Mouse (Mus musculus) kidney, adult 2 months (tissue): ENCODE measurements around the gene Jazf1. TPM values are rescaled to one million over a fixed set of nuclear protein-coding genes. Genes with fewer than 3 reads are reported as not detected.

Source experiments
- DNase-seq: peaks from one replicate; pipeline ENCODE4 v3.0.0; 2021
- H3K27ac ChIP-seq: fragments of 200-500 bp; 2 replicates; pipeline ENCODE4 v1.5.1; 2012; ENCODE audit warnings: low read depth, low read length, control low read depth, inconsistent platforms; ENCODE audit not compliant: insufficient read depth
- H3K27me3 ChIP-seq: fragments of 200-500 bp; replicated peaks from 2 replicates; pipeline ENCODE4 v1.6.1; 2012; ENCODE audit warnings: mild to moderate bottlenecking, moderate library complexity, low read length, inconsistent platforms; ENCODE audit not compliant: control insufficient read depth, insufficient read depth
- H3K36me3 ChIP-seq: fragments of 200-500 bp; 2 replicates; pipeline ENCODE4 v1.6.1; 2012; ENCODE audit warnings: mild to moderate bottlenecking, moderate library complexity, low read length, inconsistent platforms; ENCODE audit not compliant: control insufficient read depth, insufficient read depth
- H3K4me1 ChIP-seq: fragments of 200-500 bp; 2 replicates; pipeline ENCODE4 v1.6.1; 2011; ENCODE audit warnings: low read length; ENCODE audit not compliant: control insufficient read depth, insufficient read depth
- H3K4me3 ChIP-seq: fragments of 200-500 bp; 2 replicates; pipeline ENCODE4 v1.5.1; 2011; ENCODE audit warnings: mild to moderate bottlenecking, low read depth, low read length, control low read depth; ENCODE audit not compliant: insufficient read depth
- CTCF ChIP-seq: fragments of 200-500 bp; conservative IDR thresholded peaks from 2 replicates; pipeline ENCODE4 v1.5.1; 2011; ENCODE audit warnings: low read depth, mild to moderate bottlenecking, control low read depth, low read length, moderate library complexity, mixed read lengths; ENCODE audit not compliant: insufficient read depth, insufficient read length
- POLR2A ChIP-seq: fragments of 200-500 bp; IDR thresholded peaks from one replicate; pipeline ENCODE4 v1.6.1; 2011; ENCODE audit warnings: low read depth, low read length, control low read depth
- WGBS: fragments of 180-500 bp; shearing (Covaris S2); methylation state at CpG from one replicate; pipeline ENCODE4 v1.1.7; 2018; 5-methylcytosine and 5-hydroxymethylcytosine counted together
- polyA plus RNA-seq: library from polyadenylated mRNA; depleted of rRNA; stranded (reverse); fragments of >200 nt; gene quantifications from 2 replicates; pipeline ENCODE4 v1.2.3, GENCODE M21; 2012; rRNA removed

Jazf1 gene
- polyA plus RNA-seq = 0.68 and 0.84 TPM in 2 replicates

GRCm38 (mm10) chr6:53067989-53068874 is at the start of gene Jazf1:
Gene Jazf1 (minus strand): TSS chr6:53068631.
- Histone ChIP-seq H3K27me3 (peaks cover 3% of the 10 kb centered on the region), H3K27ac (no peak within 1 kb of the TSS), H3K4me3 (peak within 1 kb of the TSS; percentile 62), H3K36me3 (no peaks in the 10 kb centered on the region), H3K4me1 (no peaks in the 10 kb centered on the region)
- 12% methylated on average over 100 of the region's 133 CpGs for WGBS
- TF ChIP-seq POLR2A (no peak), CTCF (no peak)
- DNase-seq = peak; percentile 58

- no peak for DNase-seq
- no peak overlapping the region for H3K4me3 ChIP-seq
- WGBS = 57% methylated on average over 1 of the region's 1 CpGs
- H3K36me3 ChIP-seq = no peaks in the 10 kb centered on the region
- no peaks in the 10 kb centered on the region for H3K4me1 ChIP-seq
- no peaks in the 10 kb centered on the region for H3K27me3 ChIP-seq
- no peak overlapping the region for H3K27ac ChIP-seq
- no peak for TF ChIP-seq POLR2A
- TF ChIP-seq CTCF = no peak
Measured at GRCm38 (mm10) chr6:53117855-53118254, 49.4 kb upstream of the Jazf1 start.

GRCm38 (mm10) chr6:53086879-53087278 is 18.4 kb upstream of the Jazf1 start:
- no peaks in the 10 kb centered on the region for H3K4me1 ChIP-seq
- WGBS = 64% methylated on average over 4 of the region's 4 CpGs
- no peak overlapping the region for H3K27ac ChIP-seq
- DNase-seq = no peak
- TF ChIP-seq CTCF (no peak), POLR2A (no peak)
- H3K36me3 ChIP-seq = no peaks in the 10 kb centered on the region
- H3K4me3 ChIP-seq = no peak overlapping the region
- no peaks in the 10 kb centered on the region; the same call in 1 of the 2 replicates for H3K27me3 ChIP-seq

GRCm38 (mm10) chr6:53081241-53081640 is 12.8 kb upstream of the Jazf1 start:
- no peaks in the 10 kb centered on the region for H3K27me3 ChIP-seq
- H3K36me3 ChIP-seq = no peaks in the 10 kb centered on the region
- DNase-seq = no peak
- H3K4me3 ChIP-seq = no peak overlapping the region
- TF ChIP-seq CTCF (no peak), POLR2A (no peak)
- H3K27ac ChIP-seq = no peak overlapping the region
- 77% methylated on average over 4 of the region's 4 CpGs for WGBS
- no peaks in the 10 kb centered on the region for H3K4me1 ChIP-seq

GRCm38 (mm10) chr6:53078671-53079070 is 10.2 kb upstream of the Jazf1 start:
- no peaks in the 10 kb centered on the region for H3K27me3 ChIP-seq
- WGBS = 55% methylated on average over 2 of the region's 2 CpGs
- no peak for TF ChIP-seq POLR2A
- no peak for TF ChIP-seq CTCF
- no peaks in the 10 kb centered on the region for H3K4me1 ChIP-seq
- H3K36me3 ChIP-seq = no peaks in the 10 kb centered on the region
- H3K27ac ChIP-seq = no peak overlapping the region
- H3K4me3 ChIP-seq = no peak overlapping the region
- DNase-seq = no peak

- 89% methylated on average over 6 of the region's 6 CpGs for WGBS
- no peak for TF ChIP-seq POLR2A
- TF ChIP-seq CTCF = no peak
- H3K4me1 ChIP-seq = no peaks in the 10 kb centered on the region
- H3K27ac ChIP-seq = no peak overlapping the region
- H3K27me3 ChIP-seq = peaks cover 3% of the 10 kb centered on the region
- no peak for DNase-seq
- no peak overlapping the region for H3K4me3 ChIP-seq
- no peaks in the 10 kb centered on the region for H3K36me3 ChIP-seq
Measured at GRCm38 (mm10) chr6:53071732-53072131, 3.3 kb upstream of the Jazf1 start.

- no peak for TF ChIP-seq CTCF
- TF ChIP-seq POLR2A = no peak
- DNase-seq = no peak
- Histone ChIP-seq H3K4me1 (no peaks in the 10 kb centered on the region), H3K27ac (no peak overlapping the region), H3K4me3 (no peak overlapping the region), H3K36me3 (no peaks in the 10 kb centered on the region), H3K27me3 (peaks cover 3% of the 10 kb centered on the region)
- WGBS = 44% methylated on average over 5 of the region's 5 CpGs
Measured at GRCm38 (mm10) chr6:53069976-53070575, 1.6 kb upstream of the Jazf1 start.

GRCm38 (mm10) chr6:53068875-53069178 is 396 bp upstream of the Jazf1 start:
- H3K27ac ChIP-seq = no peak overlapping the region
- no peaks in the 10 kb centered on the region for H3K36me3 ChIP-seq
- no peak for DNase-seq

More at GRCm38 (mm10) chr6:53068875-53069178, 396 bp upstream of the Jazf1 start:
- H3K27me3 ChIP-seq = peaks cover 3% of the 10 kb centered on the region
- H3K4me3 ChIP-seq = peak overlapping the region; percentile 62
- 17% methylated on average over 6 of the region's 6 CpGs for WGBS
- no peaks in the 10 kb centered on the region for H3K4me1 ChIP-seq
- TF ChIP-seq CTCF (no peak), POLR2A (no peak)
